Mouse (Mus musculus) embryonic facial prominence, embryonic 10.5 days (tissue): Measurements from ENCODE around the gene Mtg2. TPM values are rescaled to one million over a fixed set of nuclear protein-coding genes. Genes with fewer than 3 reads are reported as not detected.

ENCODE experiments used
- polyA plus RNA-seq: library from polyadenylated mRNA; unstranded; fragments of >200 nt; fragmentation: Nextera tagmentation; extraction: Ambion mirVana; gene quantifications from 2 replicates; pipeline ENCODE4 v1.2.1, GENCODE M21; 2016

Gene Mtg2
- polyA plus RNA-seq, 1 experiment from 2014 or later: 33.0 TPM

Other genes starting within 250 kb of the Mtg2 start
- 3.2 and 3.7 TPM in 2 replicates for gene Taf4, start 93.9 kb upstream of the Mtg2 start, polyA plus RNA-seq
- 8.6 and 9.9 TPM in 2 replicates for gene Lsm14b, start 45.6 kb upstream of the Mtg2 start, polyA plus RNA-seq
- gene Psma7, start 28.2 kb upstream of the Mtg2 start, polyA plus RNA-seq: 909 and 921 TPM in 2 replicates
- gene Ss18l1, start 28.1 kb upstream of the Mtg2 start, polyA plus RNA-seq: 8.3 and 8.6 TPM in 2 replicates
- gene Hrh3, start 33.9 kb downstream of the Mtg2 start, polyA plus RNA-seq: 0.49 and 0.67 TPM in 2 replicates
- gene Osbpl2, start 48.7 kb downstream of the Mtg2 start, polyA plus RNA-seq: 23.6 and 24.9 TPM in 2 replicates
- 264 and 272 TPM in 2 replicates for gene Adrm1, start 100.9 kb downstream of the Mtg2 start, polyA plus RNA-seq
- gene Lama5, start 155.3 kb downstream of the Mtg2 start, polyA plus RNA-seq: 19.6 and 25.3 TPM in 2 replicates
- 569 and 585 TPM in 2 replicates for gene Rps21, start 186.8 kb downstream of the Mtg2 start, polyA plus RNA-seq
- gene Cables2, start 202.9 kb downstream of the Mtg2 start, polyA plus RNA-seq: 12.7 and 13.2 TPM in 2 replicates
- gene Rbbp8nl, start 219.3 kb downstream of the Mtg2 start, polyA plus RNA-seq: 0.92 and 1.7 TPM in 2 replicates